Mouse (Mus musculus) neural tube, embryonic 14.5 days (tissue): Measurements from ENCODE around the gene Mgat5b. TPM values are rescaled to one million over a fixed set of nuclear protein-coding genes. Genes with fewer than 3 reads are reported as not detected.

Experiments used
- ATAC-seq: fragments of 200-750 bp; cut with Nextera tagmentation; 2 replicates; pipeline ENCODE4 v1.8.0; 2017; ENCODE audit warnings: low read depth, mild to moderate bottlenecking, moderate TSS enrichment, moderate library complexity
- H3K27ac ChIP-seq: fragments of 300-500 bp; sonication (generic); 2 replicates; pipeline ENCODE4 v1.5.1; 2014; ENCODE audit warnings: low read depth, mild to moderate bottlenecking, control low read depth, low read length, moderate library complexity, mixed read lengths
- H3K27me3 ChIP-seq: fragments of 300-500 bp; sonication (generic); 2 replicates; pipeline ENCODE4 v1.6.1; 2014; ENCODE audit warnings: low read length; ENCODE audit not compliant: control insufficient read depth, insufficient read depth
- H3K36me3 ChIP-seq: fragments of 300-500 bp; sonication (generic); 2 replicates; pipeline ENCODE4 v1.6.1; 2014; ENCODE audit warnings: low read length, mixed read lengths; ENCODE audit not compliant: control insufficient read depth, insufficient read depth
- H3K4me1 ChIP-seq: fragments of 300-500 bp; sonication (generic); 2 replicates; pipeline ENCODE4 v1.6.1; 2014; ENCODE audit warnings: low read length; ENCODE audit not compliant: control insufficient read depth, insufficient read depth
- H3K4me2 ChIP-seq: fragments of 300-500 bp; sonication (generic); 2 replicates; pipeline ENCODE4 v1.6.1; 2014; ENCODE audit warnings: mild to moderate bottlenecking, low read depth, low read length, control low read depth
- H3K4me3 ChIP-seq: fragments of 300-500 bp; sonication (generic); 2 replicates; pipeline ENCODE4 v1.5.1; 2014; ENCODE audit warnings: low read depth, low read length, control low read depth, mixed read lengths
- H3K9ac ChIP-seq: fragments of 300-500 bp; sonication (generic); replicated peaks from 2 replicates; pipeline ENCODE4 v1.6.1; 2014; ENCODE audit warnings: low read depth, mild to moderate bottlenecking, control low read depth, low read length, mixed read lengths
- H3K9me3 ChIP-seq: fragments of 300-500 bp; sonication (generic); 2 replicates; pipeline ENCODE4 v1.6.1; 2016; ENCODE audit warnings: low read length; ENCODE audit not compliant: control insufficient read depth
- WGBS: fragments of 180-500 bp; shearing (Covaris S2); extraction: QIAGEN DNeasy Blood & Tissue Kit; methylation state at CpG from one replicate; pipeline ENCODE4 v1.1.7; 2014; 5-methylcytosine and 5-hydroxymethylcytosine counted together
- polyA plus RNA-seq: library from polyadenylated mRNA; unstranded; fragments of >200 nt; fragmentation: Nextera tagmentation; extraction: Ambion mirVana; gene quantifications from 2 replicates; pipeline ENCODE4 v1.2.1, GENCODE M21; 2014

The Mgat5b gene
- polyA plus RNA-seq, 1 experiment from 2014 or later, result 21.6 TPM

DNA sequence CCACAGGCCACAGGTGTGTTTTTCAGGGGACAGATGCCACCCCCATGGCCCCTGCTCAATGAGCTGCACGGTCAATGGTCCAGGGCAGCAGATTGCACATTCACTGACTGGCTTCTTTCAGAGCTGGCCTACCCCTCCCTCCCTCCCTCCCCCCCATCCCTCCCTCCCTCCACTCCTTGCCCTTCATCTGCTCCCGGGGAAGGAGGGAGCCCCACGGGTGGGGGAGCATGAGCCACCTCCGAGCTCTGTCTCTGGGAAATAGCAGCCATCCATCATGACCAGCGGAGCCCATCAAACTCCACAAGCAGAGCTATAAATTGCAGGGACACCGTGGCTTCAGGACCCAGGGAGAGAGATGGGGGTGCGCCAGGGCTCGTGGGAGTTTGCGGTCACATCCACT is 16.7 kb downstream of the Mgat5b start:
- H3K9me3 ChIP-seq, result no peaks in the 10 kb centered on the region
- peaks cover 31% of the 10 kb centered on the region for H3K4me1 ChIP-seq
- no peak overlapping the region for H3K4me2 ChIP-seq
- peaks cover 17% of the 10 kb centered on the region; the same call in 1 of the 2 replicates for H3K36me3 ChIP-seq
- no peaks in the 10 kb centered on the region for H3K27me3 ChIP-seq
- peak; percentile 75; the same call in 1 of the 2 replicates for ATAC-seq
- no peak overlapping the region for H3K4me3 ChIP-seq
- H3K27ac ChIP-seq, result peak overlapping the region; percentile 72
- WGBS, result 8% methylated on average over 8 of the region's 9 CpGs
- no peak overlapping the region for H3K9ac ChIP-seq

DNA sequence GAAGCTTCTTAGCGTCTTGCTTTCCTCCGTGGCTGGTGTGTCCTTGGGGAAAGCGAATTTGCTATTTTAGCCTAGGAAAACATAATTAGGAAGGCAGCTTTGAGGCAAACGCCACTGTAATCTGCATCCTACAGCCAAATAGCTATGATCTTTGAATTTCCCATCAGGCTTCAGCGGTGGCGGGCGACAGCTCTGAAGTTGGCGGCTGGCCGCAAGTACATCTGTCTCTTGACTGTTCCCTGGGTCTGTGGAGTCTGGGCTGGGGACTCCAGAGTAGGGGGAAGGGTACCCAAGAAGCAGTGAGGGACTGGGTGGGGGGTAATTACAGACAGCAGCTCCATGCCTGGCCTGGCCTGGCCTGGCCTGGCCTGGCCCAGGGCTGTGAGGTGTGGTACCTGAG is 17.3 kb downstream of the Mgat5b start:
- Histone ChIP-seq H3K9me3 (no peaks in the 10 kb centered on the region), H3K4me1 (peaks cover 31% of the 10 kb centered on the region), H3K9ac (no peak overlapping the region), H3K36me3 (peaks cover 17% of the 10 kb centered on the region; the same call in 1 of the 2 replicates), H3K27me3 (no peaks in the 10 kb centered on the region), H3K4me2 (no peak overlapping the region), H3K27ac (peak overlapping the region; percentile 72), H3K4me3 (no peak overlapping the region)
- no peak for ATAC-seq
- WGBS, result 39% methylated on average over 9 of the region's 9 CpGs

DNA sequence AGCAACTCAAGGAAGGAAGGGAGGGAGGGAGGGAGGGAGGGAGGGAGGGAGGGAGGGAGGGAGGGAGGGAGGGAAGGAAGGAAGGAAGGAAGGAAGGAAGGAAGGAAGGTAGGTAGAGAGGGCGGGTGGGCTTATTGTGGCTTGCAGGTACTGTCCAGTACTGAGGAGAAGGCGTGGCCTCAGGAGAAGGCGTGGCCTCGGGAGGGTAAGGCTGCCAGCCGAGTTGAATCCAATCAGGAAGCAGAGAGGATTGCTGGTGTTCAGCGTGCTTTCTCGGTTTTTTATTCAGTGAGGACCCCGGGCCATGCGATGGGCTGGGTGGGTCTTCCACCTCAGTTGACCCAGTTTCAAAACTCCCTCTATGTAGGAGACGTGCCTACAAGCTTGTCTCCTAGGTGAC is 18.5 kb downstream of the Mgat5b start:
- Histone ChIP-seq H3K4me2 (no peak overlapping the region), H3K36me3 (peaks cover 17% of the 10 kb centered on the region; the same call in 1 of the 2 replicates), H3K27me3 (no peaks in the 10 kb centered on the region), H3K9ac (no peak overlapping the region), H3K4me3 (no peak overlapping the region), H3K27ac (no peak overlapping the region), H3K9me3 (no peaks in the 10 kb centered on the region), H3K4me1 (peaks cover 31% of the 10 kb centered on the region)
- 41% methylated on average over 10 of the region's 10 CpGs for WGBS
- no peak for ATAC-seq

DNA sequence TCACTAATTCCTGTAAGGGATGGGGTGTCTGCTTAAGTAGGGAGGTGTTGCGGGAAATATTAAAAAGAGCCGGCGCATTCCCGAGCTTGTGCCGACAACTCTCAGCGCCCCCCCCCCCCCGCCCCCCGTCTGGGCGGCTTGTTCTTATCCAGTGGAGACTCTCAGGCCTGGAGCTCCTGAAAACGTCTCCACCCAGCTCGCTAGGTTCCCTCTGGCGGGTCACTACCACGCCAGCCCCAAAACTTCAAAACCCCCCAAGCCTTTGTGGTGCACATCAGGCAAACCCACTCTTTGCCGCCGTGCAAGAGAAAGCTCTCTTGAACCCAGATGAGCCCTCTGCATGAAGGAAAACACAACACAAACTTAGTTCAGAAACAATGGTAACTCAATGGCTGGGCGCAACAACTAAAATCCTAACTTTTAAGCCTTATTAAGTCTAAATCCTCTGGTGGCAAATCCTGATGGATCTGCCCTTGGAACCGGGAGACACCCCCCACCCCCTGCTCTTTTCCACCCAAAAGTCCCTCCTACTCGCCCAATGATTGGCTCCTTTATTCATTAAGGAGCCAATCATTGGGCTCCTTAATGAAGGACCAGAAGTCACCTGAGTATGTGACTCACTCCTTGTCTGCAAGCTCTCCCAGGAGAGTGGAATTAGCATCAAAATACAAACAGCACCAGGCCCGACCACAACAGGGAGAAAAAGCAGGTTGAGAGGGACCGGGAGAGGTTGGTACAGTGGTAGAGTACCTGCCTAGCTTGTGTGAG is 21.6 kb downstream of the Mgat5b start:
- Histone ChIP-seq H3K27ac (no peak overlapping the region), H3K4me1 (peaks cover 28% of the 10 kb centered on the region), H3K27me3 (no peaks in the 10 kb centered on the region), H3K9ac (no peak overlapping the region), H3K4me2 (no peak overlapping the region; the same call in 1 of the 2 replicates), H3K4me3 (no peak overlapping the region), H3K36me3 (0 out of 2 replicates have a peak, but pooled peaks cover 9% of the 10 kb centered on the region), H3K9me3 (no peaks in the 10 kb centered on the region)
- no peak for ATAC-seq
- 12% methylated on average over 19 of the region's 20 CpGs for WGBS

DNA sequence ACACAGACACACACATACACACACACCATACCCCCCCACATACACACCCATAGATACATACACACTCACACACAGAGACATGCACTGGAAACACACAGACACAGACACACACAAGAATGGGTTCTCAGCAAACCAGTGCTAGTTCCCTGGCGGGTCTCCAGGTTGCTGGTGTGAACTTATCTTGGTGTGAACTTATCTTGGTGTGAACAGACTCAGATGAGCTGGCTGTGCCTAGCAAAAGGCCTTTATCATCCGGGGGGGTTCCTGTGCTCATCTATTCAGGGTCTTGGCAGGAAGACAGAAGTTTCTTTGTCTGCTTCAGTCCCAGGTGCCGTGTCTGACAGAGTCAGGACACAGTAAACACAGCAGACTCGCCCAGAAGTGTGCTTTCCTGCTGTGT is 25.7 kb downstream of the Mgat5b start:
- Histone ChIP-seq H3K4me2 (no peak overlapping the region), H3K36me3 (peaks cover 25% of the 10 kb centered on the region), H3K27me3 (no peaks in the 10 kb centered on the region), H3K9me3 (no peaks in the 10 kb centered on the region), H3K27ac (no peak overlapping the region), H3K4me3 (no peak overlapping the region), H3K4me1 (no peaks in the 10 kb centered on the region), H3K9ac (no peak overlapping the region)
- ATAC-seq, result no peak
- 39% methylated on average over 4 of the region's 4 CpGs for WGBS

DNA sequence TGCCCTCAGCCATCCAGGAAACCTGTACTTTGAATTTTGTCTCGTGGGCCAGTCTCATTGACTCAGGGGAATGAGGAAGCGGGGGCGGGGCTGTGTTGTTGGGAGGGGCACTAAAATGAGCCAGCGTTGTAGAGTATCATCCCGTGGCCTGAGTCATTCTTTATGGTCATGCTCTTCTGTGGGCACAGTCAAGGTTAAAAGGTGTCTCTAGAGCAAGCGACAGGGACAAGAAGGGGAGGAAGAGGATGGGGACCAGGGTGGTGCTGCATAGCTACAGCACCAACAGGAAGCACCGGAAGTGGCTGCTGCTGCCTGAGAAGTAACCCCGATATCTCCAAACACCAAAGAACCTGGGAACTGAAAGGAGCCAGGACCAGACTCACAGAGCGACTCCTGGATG is 31.2 kb downstream of the Mgat5b start:
- Histone ChIP-seq H3K4me1 (no peaks in the 10 kb centered on the region; the same call in 1 of the 2 replicates), H3K36me3 (peaks cover 38% of the 10 kb centered on the region), H3K4me3 (no peak overlapping the region), H3K4me2 (no peak overlapping the region), H3K9me3 (no peaks in the 10 kb centered on the region), H3K27ac (no peak overlapping the region), H3K9ac (no peak overlapping the region), H3K27me3 (no peaks in the 10 kb centered on the region)
- 72% methylated on average over 9 of the region's 9 CpGs for WGBS
- no peak for ATAC-seq

DNA sequence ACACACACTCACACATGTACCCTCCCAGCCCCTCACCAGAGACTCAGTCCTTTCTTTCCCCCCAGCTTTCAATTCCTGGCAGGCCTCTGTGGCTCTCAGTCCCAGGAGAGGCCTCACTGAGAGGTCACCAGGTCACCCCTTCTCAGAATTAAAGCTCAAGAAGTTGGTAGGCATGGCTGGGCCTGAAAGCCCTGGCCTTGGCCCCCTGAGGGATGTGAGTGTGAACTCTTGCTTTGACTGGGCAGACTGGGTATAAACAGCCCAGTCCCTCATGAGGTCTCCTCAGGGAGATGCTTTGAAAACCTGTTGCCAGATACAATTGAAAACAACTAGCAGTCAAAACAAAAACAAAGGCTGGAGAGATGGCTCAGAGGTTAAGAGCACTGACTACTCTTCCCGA is 32.8 kb downstream of the Mgat5b start:
- Histone ChIP-seq H3K4me1 (no peaks in the 10 kb centered on the region; the same call in 1 of the 2 replicates), H3K4me2 (no peak overlapping the region), H3K36me3 (peaks cover 27% of the 10 kb centered on the region), H3K27ac (no peak overlapping the region), H3K9me3 (no peaks in the 10 kb centered on the region), H3K9ac (no peak overlapping the region), H3K4me3 (no peak overlapping the region), H3K27me3 (no peaks in the 10 kb centered on the region)
- 46% methylated on average over 1 of the region's 1 CpGs for WGBS
- no peak for ATAC-seq

DNA sequence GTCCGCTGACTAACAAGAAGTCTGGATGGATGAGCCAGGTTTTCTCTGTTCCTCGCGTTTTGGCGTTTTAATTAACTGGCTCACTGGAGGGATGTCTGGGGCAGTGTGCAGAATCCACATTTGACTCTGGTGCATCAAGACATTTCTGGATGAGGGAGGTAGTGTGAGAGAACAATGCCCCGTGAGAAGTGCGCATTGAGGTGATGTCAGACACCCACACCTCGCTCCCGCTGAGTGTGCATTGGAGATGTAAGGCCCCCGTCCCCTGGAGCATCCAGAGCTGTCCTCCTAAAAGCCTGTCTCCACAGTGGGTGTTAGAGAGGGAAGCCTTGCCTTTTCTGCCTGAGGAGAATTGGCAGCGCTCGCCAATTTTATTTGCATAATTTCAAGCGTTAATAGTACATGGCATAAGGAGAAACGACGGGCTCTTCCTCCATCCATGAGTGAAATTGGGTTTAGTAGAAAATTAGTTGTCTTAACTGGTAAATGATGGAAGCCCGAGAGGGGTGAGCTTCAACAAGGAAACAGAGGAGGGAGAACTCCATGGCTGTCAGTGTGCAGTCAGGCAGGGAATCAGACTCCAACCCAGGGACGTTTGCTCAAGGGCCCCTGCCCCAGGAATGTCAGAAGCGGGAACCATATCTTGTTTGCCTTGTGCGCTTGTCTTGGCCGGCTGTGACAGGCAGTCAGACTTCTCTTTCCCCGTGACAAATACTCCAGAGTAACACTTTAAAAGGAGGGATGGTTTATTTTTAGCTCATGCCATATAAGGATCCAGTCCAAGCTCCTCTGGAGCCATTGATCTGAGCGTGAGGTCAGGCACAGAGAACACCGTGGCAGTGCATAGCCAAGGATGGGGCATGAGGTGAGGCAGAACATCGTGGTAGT is 35.8 kb downstream of the Mgat5b start:
- H3K9ac ChIP-seq, result no peak overlapping the region
- no peaks in the 10 kb centered on the region; the same call in 1 of the 2 replicates for H3K4me1 ChIP-seq
- peaks cover 20% of the 10 kb centered on the region for H3K36me3 ChIP-seq
- WGBS, result 65% methylated on average over 23 of the region's 23 CpGs
- H3K4me2 ChIP-seq, result no peak overlapping the region
- no peaks in the 10 kb centered on the region for H3K9me3 ChIP-seq
- H3K4me3 ChIP-seq, result no peak overlapping the region
- no peaks in the 10 kb centered on the region for H3K27me3 ChIP-seq
- peak overlapping the region; percentile 52 for H3K27ac ChIP-seq
- peak; percentile 13 for ATAC-seq

DNA sequence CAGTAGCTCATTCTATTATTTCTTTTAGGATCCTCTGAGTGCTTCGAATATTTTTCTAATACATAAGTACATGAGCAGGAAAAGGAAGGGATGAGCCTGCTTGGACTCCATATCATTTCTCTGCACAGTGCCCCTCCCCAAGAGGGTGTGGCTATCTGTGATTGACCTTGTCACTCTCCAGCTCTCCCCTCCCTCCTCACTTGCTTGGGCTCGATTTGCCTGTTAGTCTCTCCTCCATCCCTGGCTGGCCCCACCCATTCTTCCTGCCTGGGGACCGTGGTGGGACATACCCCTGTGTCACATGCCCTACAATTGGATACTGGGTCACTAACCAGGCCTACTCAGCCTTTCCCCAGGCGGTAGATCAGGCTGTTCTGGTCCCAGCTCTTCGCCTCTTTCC is 39.9 kb downstream of the Mgat5b start:
- H3K36me3 ChIP-seq, result peaks cover 9% of the 10 kb centered on the region; the same call in 1 of the 2 replicates
- WGBS, result 62% methylated on average over 5 of the region's 5 CpGs
- no peaks in the 10 kb centered on the region for H3K9me3 ChIP-seq
- H3K27ac ChIP-seq, result no peak overlapping the region
- ATAC-seq, result no peak
- peaks cover 2% of the 10 kb centered on the region; the same call in 1 of the 2 replicates for H3K4me1 ChIP-seq
- H3K27me3 ChIP-seq, result no peaks in the 10 kb centered on the region
- no peak overlapping the region for H3K4me3 ChIP-seq
- H3K4me2 ChIP-seq, result no peak overlapping the region
- no peak overlapping the region for H3K9ac ChIP-seq
